Mouse (Mus musculus): ENCODE measurements around the gene Spink2. TPM values are rescaled to one million over a fixed set of nuclear protein-coding genes. Genes with fewer than 3 reads are reported as not detected.

Spink2 gene
- 1.7 and 2.6 TPM in 2 replicates for polyA plus RNA-seq (2015; fragmentation: Nextera tagmentation; extraction: Ambion mirVana)

GRCm38 (mm10) chr5:77211236-77211635 is at the start of gene Spink2:
Spink2 (minus strand) TSS chr5:77211471.

Other genes with a start within 250 kb of the Spink2 start
- gene Srp72, start 236.8 kb downstream of the Spink2 start, polyA plus RNA-seq (2015; fragmentation: Nextera tagmentation; extraction: Ambion mirVana), result 44.1 and 72.7 TPM in 2 replicates
- gene Arl9, start 207.4 kb downstream of the Spink2 start, polyA plus RNA-seq (2015; fragmentation: Nextera tagmentation; extraction: Ambion mirVana), result not detected in 2 replicates
- gene Thegl, start 195.4 kb downstream of the Spink2 start, polyA plus RNA-seq (2015; fragmentation: Nextera tagmentation; extraction: Ambion mirVana), result 0.18 TPM in 1 of 2 replicates, not detected in the other
- gene Hopx, start 96.3 kb downstream of the Spink2 start, polyA plus RNA-seq (2015; fragmentation: Nextera tagmentation; extraction: Ambion mirVana), result 0.65 and 1.1 TPM in 2 replicates
- 11.5 and 15.6 TPM in 2 replicates for gene Rest, start 54.0 kb upstream of the Spink2 start, polyA plus RNA-seq (2015; fragmentation: Nextera tagmentation; extraction: Ambion mirVana)
- gene Noa1, start 98.6 kb upstream of the Spink2 start, polyA plus RNA-seq (2015; fragmentation: Nextera tagmentation; extraction: Ambion mirVana), result 16.1 and 28.5 TPM in 2 replicates
- gene Polr2b, start 98.7 kb upstream of the Spink2 start, polyA plus RNA-seq (2015; fragmentation: Nextera tagmentation; extraction: Ambion mirVana), result 35.4 and 66.9 TPM in 2 replicates
- gene Igfbp7, start 196.6 kb upstream of the Spink2 start, polyA plus RNA-seq (2015; fragmentation: Nextera tagmentation; extraction: Ambion mirVana), result 1,209 and 1,633 TPM in 2 replicates

Measured in adrenal gland, postnatal 0 days (tissue).